Mouse (Mus musculus) small intestine, adult 2 months (tissue): Measurements from ENCODE around the gene Slc2a1.

ENCODE experiments used
- CTCF ChIP-seq: fragments of 200-500 bp; IDR thresholded peaks from 2 replicates; pipeline ENCODE4 v1.5.1; 2012; ENCODE audit warnings: low read depth, mild to moderate bottlenecking, control low read depth, inconsistent platforms, low read length, moderate library complexity, mixed read lengths; ENCODE audit not compliant: insufficient replicate concordance, insufficient read length; ENCODE audit errors: extremely low read depth
- POLR2A ChIP-seq: fragments of 200-500 bp; IDR thresholded peaks from 2 replicates; pipeline ENCODE4 v1.6.1; 2012; ENCODE audit warnings: low read depth, mild to moderate bottlenecking, control low read depth, inconsistent platforms, low read length, moderate library complexity

GRCm38 (mm10) chr4:119173851-119174453, 65.4 kb downstream of the Slc2a1 start, which contains the start of gene Zfp691:
- TF ChIP-seq POLR2A (peak; percentile 71; the same call in 1 of the 2 replicates), CTCF (no peak)
